20 mouse cellular contexts compared by ENCODE assay signal in genomic region chr12:57083533-57083932, GRCm38 (mm10).
"Had no signal": no experiment of that assay in that cellular context is flagged by ENCODE, and none has a peak within 500 bp of the region (broad histone marks: within the 10 kb centered on the region; RNA-seq: fewer than 3 reads in every experiment).

No protein-coding gene starts in this region.

- H3K27ac ChIP-seq: lung, embryonic 15.5 days; macrophage; midbrain, embryonic 12.5 days; neural tube, embryonic 13.5 days; neural tube, embryonic 15.5 days had no signal

- DNase-seq: lung, adult 18-20 months; lung, postnatal 14 days; lung, postnatal 36 days; midbrain, embryonic 14.5 days; retina, postnatal 1 day; right cerebral cortex, adult 18-20 months; right cerebral cortex, postnatal 25 days; right cerebral cortex, postnatal 4 days; spleen, adult 18-20 months; thymus, adult 18-20 months; thymus, postnatal 14 days; thymus, postnatal 36 days had no signal

- H3K4me1 ChIP-seq: lung, embryonic 15.5 days; neural tube, embryonic 15.5 days had no signal

- H3K4me2 ChIP-seq: lung, embryonic 15.5 days; midbrain, embryonic 12.5 days; neural tube, embryonic 13.5 days; neural tube, embryonic 15.5 days had no signal

- ATAC-seq: lung, postnatal 0 days; midbrain, embryonic 16.5 days had no signal

- H3K9me3 ChIP-seq: lung, embryonic 15.5 days; midbrain, embryonic 12.5 days; neural tube, embryonic 13.5 days; neural tube, embryonic 15.5 days had no signal

- H3K9ac ChIP-seq: lung, embryonic 15.5 days; midbrain, embryonic 12.5 days; neural tube, embryonic 13.5 days; neural tube, embryonic 15.5 days had no signal

- H3K4me3 ChIP-seq: lung, embryonic 15.5 days; midbrain, embryonic 12.5 days; myocyte; neural tube, embryonic 13.5 days; neural tube, embryonic 15.5 days had no signal

- H3K27me3 ChIP-seq: lung, embryonic 15.5 days; midbrain, embryonic 12.5 days; neural tube, embryonic 13.5 days; neural tube, embryonic 15.5 days had no signal

- H3K36me3 ChIP-seq: lung, embryonic 15.5 days; midbrain, embryonic 12.5 days; neural tube, embryonic 13.5 days; neural tube, embryonic 15.5 days had no signal
